Mouse (Mus musculus) stomach, postnatal 0 days (tissue): ENCODE data around the gene Mansc1.

Experiments
- CTCF ChIP-seq: IDR thresholded peaks from 2 replicates; pipeline ENCODE4 v1.5.1; 2016; ENCODE audit warnings: antibody characterized with exemption, low read depth, mild to moderate bottlenecking, moderate library complexity
- EP300 ChIP-seq: optimal IDR thresholded peaks from 2 replicates; pipeline ENCODE3; 2016; ENCODE audit warnings: antibody characterized with exemption

DNA sequence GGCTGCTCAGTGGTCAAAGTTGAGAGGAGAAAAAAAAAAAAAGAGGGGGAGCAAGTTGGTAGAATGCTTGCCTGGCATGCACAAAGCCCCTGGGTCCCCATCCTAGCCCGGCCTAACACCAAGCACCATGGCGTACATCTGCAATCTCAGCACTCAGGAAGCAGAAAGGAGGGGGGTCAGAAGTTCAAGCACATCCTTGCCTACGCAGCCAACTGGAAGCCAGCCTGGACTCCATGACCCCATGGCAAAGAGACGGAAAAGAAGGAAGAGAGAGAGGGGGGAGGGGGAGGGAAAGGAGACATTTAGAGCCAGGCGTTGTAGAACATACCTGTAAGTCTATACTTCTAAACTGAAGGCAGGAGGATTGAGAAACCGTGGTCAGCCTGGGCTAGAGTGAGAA is 25.7 kb downstream of the Mansc1 start:
- no peak for TF ChIP-seq CTCF
- no peak for TF ChIP-seq EP300
